Mouse (Mus musculus) ES-CJ7 (cell line): ENCODE measurements at regions not wholly inside any gene's neighbourhood (a gene's known extent, or its start where the extent isn't known, plus 50 kb on each side); places are given as distances from the start of the nearest gene placed in this dataset.

ENCODE experiments used
- DNase-seq: peaks from one replicate; pipeline ENCODE4 v3.0.0; 2011; ENCODE audit warnings: low read depth, low spot score

DNA sequence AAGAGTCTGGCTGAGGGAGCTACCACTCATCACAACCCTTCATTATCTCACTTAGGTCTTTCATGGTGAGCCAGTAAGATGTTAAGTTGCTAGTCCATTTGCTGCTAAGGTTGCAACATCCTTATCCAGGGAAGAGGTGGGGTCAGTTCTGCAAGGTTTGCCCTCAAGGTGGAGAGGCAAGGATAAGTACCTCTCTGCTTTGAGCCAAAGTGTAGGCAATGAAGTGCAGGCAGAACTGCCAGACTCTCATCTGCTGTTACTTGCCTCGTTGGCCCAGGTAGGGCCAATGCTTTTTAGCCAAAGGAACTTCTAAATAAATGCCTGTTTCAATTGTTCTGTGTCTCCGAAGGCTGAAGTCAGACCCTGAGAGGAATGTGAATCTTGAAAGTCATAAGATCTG lies 59.6 kb upstream of the Lclat1 start:
- DNase-seq, result no peak

- DNase-seq, result no peak
Measured at GRCm38 (mm10) chr17:73052956-73053355, 54.8 kb upstream of the Lclat1 start.

- DNase-seq, result no peak
Measured at GRCm38 (mm10) chr17:73053479-73054215, 54.1 kb upstream of the Lclat1 start.

GRCm38 (mm10) chr17:73054226-73054625 lies 53.6 kb upstream of the Lclat1 start:
- DNase-seq, result no peak

DNA sequence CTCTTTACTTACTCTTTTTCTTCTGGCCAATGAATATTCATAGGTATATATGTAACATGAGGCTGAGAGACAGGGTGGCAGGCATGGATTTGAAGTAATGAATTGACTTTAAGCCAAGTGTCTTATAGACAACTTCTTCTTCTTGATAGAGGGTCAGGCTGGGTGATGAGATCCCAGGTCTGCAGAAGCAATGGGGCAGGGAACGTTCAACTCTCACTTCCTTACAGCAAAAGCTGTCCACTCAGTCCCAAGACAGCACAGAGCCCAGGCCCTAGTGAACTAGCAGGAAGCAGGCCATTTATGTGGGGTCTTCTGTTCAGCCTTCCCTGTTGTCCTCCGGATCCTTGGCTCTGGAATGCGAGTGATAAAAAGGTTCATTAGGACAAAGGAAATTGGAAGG lies 52.6 kb upstream of the Lclat1 start:
- DNase-seq, result no peak

- no peak for DNase-seq
Measured at GRCm38 (mm10) chr17:73055611-73056010, 52.2 kb upstream of the Lclat1 start.

GRCm38 (mm10) chr17:73056616-73057015 lies 51.2 kb upstream of the Lclat1 start:
- no peak for DNase-seq
